Mouse (Mus musculus) olfactory bulb, adult 2 months (tissue): Measurements from ENCODE around the gene Arfrp1.

Source experiments
- CTCF ChIP-seq: fragments of 200-500 bp; IDR thresholded peaks from 2 replicates; pipeline ENCODE4 v1.5.1; 2012; ENCODE audit warnings: low read depth, mild to moderate bottlenecking, low read length, moderate library complexity; ENCODE audit not compliant: insufficient read depth
- POLR2A ChIP-seq: fragments of 200-500 bp; IDR thresholded peaks from 2 replicates; pipeline ENCODE4 v1.6.1; 2012; ENCODE audit warnings: mild to moderate bottlenecking, low read depth, low read length, moderate library complexity; ENCODE audit not compliant: insufficient read depth

- TF ChIP-seq CTCF (no peak), POLR2A (no peak)
Observed at GRCm38 (mm10) chr2:181356780-181357179, 8.4 kb downstream of the Arfrp1 start.
